Mouse (Mus musculus): Measurements from ENCODE around the gene Slc26a3. TPM values are rescaled to one million over a fixed set of nuclear protein-coding genes. Genes with fewer than 3 reads are reported as not detected.

Slc26a3 gene
- under 1 TPM in 1 of 2 experiments, not detected in 1; 0.30 TPM for total RNA-seq (2021)
- long read RNA-seq, experiment 1 = 0 reads
- long read RNA-seq, experiment 2 = 0 reads

DNA sequence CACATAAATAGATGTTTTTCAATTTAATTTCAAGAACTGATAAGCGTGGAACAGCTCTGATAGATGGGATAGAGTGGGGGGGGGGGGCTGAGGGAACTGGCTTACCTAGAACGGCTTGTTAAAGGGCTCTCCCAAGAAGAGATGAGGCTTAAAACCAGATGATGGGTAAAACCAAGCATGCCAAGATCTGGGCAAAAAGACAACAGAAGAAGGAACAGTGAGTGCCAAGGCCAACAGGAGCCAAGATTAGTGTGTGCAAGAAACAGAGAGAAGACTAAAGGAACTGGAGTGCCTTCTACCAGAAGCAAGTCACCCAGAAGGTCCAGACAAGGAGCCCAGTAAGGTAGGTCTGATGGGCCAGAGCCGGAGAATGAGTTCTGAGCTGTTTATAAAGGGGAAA is at the start of gene Slc26a3:
Gene Slc26a3, plus strand, starts transcription at position 301 of the 400 bp plus-strand sequence.
- no peak for DNase-seq (ENCODE audit: low spot score in 2 of 2)

- DNase-seq (ENCODE audit: low spot score in 2 of 2) = no peak
Observed at GRCm38 (mm10) chr12:31350191-31350943, 40.3 kb upstream of the Slc26a3 start.

DNA sequence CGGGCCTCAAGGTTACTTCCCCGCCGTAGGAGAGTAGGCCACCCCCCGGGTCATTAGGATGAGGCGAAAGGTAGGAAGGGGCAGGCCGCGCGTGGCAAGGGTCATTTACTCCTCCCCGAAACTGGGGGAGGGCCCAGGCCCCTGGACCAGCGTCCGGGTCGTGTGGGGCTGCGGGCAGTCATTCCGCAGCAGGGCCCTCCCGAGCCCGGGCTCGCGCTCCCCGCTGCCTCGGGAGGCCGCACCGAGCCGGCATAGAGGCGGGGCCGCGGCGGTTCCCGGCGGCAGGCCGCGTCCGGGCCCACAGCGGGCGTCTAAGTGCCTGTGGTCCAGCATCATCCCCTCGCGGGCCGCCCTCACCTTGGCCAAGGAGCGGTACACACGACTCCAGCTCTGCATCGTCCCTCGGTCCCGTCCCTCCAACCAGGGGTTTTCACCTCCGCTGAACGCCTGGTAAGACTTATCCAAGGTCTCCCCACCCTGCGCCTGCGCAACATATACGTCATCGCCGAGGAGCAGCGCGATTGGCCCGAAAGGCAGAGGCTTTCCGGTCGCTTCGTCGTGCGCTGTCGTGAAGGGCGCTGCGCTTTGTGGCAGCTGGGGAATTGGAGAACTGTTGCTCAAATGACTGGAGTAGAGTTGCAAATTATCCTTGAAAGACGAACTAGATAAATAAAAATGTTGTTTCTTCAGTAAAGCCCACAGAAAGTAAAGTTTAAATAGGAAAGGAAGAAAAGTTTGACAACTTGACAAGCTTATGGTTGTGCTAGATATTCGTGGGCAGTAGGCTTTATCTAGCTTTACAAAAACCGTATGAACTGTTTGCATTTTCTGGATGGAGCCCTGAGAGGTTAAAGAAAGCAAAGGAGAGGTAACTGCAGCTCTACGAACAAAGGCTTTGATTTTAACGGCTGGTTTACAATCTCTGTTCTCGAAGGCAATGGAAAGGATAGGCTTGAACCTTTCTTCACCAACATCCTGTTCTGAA is 39.4 kb upstream of the Slc26a3 start, which contains the start of gene Dld:
Gene Dld, minus strand, starts transcription at position 510 of the 985 bp plus-strand sequence.
- DNase-seq (ENCODE audit: low spot score in 2 of 2) = peak; percentile 98

- DNase-seq (ENCODE audit: low spot score in 2 of 2) = no peak
Observed at GRCm38 (mm10) chr12:31366428-31366827, 24.2 kb upstream of the Slc26a3 start.

- DNase-seq (ENCODE audit: low spot score in 2 of 2) = no peak
Observed at GRCm38 (mm10) chr12:31367721-31368120, 22.9 kb upstream of the Slc26a3 start.

GRCm38 (mm10) chr12:31369118-31369517 is 21.6 kb upstream of the Slc26a3 start:
- DNase-seq (ENCODE audit: low spot score in 2 of 2) = no peak

DNA sequence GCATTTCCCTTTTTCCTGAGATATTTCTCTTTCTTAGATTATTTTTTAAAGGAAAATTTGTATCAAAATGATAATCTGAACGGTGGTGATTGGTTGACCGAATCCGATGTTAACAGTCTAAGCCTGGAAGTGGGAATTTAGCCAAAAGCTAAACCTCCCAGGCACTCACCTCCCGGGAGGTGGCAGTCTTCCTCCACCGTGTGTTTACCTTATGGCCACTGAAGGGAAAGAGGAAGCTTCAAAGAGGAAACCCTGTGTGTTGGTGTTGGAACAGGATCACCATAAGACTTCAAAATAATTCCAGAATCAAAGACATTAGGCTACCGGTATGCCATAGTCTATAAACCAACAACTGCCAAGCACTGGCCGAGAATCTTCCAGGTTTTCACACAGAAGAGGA is 21.0 kb upstream of the Slc26a3 start:
- no peak for DNase-seq (ENCODE audit: low spot score in 2 of 2)

GRCm38 (mm10) chr12:31374603-31375282 is 15.9 kb upstream of the Slc26a3 start:
- DNase-seq (ENCODE audit: low spot score in 2 of 2) = peak; percentile 51 to 52

DNA sequence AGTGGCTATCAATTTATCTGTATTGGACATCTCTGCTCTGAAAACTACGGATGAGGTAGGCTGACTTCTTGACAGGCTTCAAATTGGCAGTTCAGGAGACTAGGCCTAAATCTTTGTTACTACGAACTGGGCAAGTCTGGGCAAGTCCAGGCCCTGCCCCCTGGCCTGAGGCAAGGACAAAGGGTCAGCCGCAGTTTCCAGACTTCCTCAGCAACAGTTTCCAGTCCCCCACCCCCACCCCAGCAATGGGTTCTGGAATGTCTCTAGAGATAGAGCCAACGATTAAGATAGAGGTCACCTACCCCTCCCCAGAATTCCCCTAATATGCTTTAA is 15.4 kb upstream of the Slc26a3 start:
- no peak for DNase-seq (ENCODE audit: low spot score in 2 of 2)

DNA sequence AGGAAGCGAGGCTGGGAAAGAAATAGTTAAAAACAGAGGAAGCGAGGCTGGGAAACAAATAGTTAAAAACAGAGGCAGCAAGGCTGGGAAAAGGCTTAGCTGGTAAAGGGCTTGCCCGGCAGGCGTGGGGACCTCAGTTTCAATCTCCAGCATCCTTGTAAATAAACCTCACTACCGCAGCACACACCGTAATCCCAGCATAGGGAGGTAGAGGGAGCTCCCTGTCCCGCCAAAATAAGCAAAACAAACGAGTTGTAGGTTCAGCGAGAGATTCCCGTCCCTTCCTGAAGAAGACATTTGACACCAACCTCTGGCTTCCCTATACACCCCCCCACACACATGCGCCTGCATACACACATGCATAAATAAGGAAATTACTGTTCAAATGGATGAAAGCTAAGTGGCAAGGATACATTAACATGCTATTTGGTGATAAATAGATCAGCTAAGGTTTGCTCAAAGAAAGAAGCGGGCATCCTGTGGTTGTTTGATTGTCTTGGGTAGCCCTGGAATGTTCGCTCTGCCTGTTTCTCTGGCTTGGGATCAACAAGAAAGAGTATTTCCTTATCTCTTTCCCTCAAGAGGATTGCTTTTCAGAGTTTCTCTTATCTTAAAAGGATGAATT is 14.2 kb upstream of the Slc26a3 start:
- DNase-seq (ENCODE audit: low spot score in 2 of 2) = no peak

- DNase-seq (ENCODE audit: low spot score in 2 of 2) = no peak
Observed at GRCm38 (mm10) chr12:31377241-31377640, 13.4 kb upstream of the Slc26a3 start.

DNA sequence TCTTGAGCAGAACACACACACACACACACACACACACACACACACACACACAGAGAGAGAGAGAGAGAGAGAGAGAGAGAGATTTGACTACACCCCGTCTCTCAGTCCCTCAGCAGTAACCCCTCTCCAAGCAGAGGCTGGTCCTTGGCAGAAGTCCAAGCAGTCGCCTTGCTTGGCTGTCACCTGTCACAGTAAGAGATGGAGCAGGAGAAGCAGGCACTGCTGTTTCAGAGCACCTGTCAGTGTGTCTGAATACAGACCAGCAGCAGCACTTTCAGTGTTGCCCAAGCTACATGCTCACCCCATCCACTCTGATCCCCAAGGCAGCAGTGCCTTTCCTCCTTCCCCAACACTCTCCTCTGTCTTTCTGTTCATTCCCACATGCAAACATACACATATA is 9.8 kb upstream of the Slc26a3 start:
- DNase-seq (ENCODE audit: low spot score in 2 of 2) = no peak

DNA sequence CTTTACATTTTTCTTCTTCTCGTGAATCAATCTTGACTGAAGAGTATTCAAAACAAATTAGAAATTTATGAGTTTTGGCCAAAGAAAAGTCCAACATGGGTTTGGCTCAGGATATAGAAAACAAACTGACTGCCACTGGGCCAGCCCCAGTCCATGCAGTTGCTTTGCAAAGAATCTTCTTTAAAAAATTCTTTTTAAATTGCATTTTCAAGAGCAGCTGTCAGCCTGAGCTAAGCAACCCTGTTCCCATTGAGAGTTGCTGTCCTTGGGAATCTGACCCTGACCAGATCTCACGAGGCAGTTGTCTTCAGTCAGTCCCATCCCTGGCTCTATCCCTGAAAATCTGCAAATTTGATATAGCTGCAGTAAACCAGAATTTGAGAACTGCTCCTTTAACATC is 8.2 kb upstream of the Slc26a3 start:
- no peak for DNase-seq (ENCODE audit: low spot score in 2 of 2)

DNA sequence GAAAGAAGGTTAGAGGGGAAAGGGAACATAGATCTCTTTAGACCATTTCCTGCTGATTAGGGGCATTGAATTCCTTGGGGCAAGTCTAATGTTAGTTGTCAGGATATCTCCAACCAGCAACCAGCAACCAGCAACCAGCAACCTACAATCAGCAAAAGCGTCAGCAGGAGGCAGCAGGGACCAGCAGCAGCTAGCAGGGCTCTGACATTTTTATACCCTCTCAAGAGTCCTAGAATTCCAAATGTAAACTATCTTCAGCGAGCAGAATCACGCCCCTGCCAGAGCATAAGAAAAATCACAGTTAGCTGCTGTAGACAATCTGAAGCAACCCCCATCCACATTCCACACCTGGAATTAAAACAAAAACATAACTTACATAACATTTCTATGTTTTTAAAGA is 3.4 kb upstream of the Slc26a3 start:
- DNase-seq (ENCODE audit: low spot score in 2 of 2) = no peak

- DNase-seq (ENCODE audit: low spot score in 2 of 2) = no peak
Observed at GRCm38 (mm10) chr12:31391696-31392095, 1.0 kb downstream of the Slc26a3 start.

DNA sequence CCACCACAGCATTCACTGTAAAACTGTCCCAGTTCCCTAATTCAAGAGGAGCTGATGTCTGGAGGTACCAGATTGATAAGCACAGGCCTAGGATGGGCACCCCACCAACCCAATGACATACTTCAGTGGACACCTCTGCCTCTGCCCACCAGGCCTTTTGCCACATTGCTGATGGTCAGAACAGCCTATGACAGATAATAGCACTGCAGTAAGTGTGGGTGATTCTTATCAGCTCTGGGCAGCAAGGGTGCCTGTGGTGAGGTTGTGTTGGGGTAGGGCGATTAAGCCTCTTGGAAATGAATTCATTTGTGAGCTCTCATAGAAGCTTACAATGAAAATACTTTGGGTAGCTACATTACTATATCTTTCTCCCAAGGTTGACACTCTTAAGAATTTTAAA is 5.2 kb downstream of the Slc26a3 start:
- no peak for DNase-seq (ENCODE audit: low spot score in 2 of 2)

- DNase-seq (ENCODE audit: low spot score in 2 of 2) = no peak
Observed at GRCm38 (mm10) chr12:31397709-31398108, 7.0 kb downstream of the Slc26a3 start.

DNA sequence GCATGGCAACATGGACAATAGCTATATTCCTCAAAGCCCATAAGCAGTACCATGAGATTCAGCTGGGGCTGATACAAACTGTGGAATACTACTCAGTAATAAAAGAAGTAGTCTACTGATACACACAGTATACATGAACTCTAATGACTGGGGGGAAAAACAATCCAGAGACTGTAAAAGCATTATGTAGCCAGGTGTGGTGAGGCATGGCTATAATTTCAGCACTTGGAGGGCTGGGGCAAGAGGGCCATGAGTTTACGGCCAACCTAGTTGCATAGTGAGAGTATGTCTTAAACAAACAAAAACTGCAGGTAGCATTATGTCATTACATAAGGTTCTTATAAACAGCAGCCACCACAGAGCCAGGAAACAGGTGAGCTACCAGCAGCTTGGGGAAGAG is 10.2 kb downstream of the Slc26a3 start:
- no peak for DNase-seq (ENCODE audit: low spot score in 2 of 2)

- DNase-seq (ENCODE audit: low spot score in 2 of 2) = no peak
Observed at GRCm38 (mm10) chr12:31401930-31402329, 11.3 kb downstream of the Slc26a3 start.

DNA sequence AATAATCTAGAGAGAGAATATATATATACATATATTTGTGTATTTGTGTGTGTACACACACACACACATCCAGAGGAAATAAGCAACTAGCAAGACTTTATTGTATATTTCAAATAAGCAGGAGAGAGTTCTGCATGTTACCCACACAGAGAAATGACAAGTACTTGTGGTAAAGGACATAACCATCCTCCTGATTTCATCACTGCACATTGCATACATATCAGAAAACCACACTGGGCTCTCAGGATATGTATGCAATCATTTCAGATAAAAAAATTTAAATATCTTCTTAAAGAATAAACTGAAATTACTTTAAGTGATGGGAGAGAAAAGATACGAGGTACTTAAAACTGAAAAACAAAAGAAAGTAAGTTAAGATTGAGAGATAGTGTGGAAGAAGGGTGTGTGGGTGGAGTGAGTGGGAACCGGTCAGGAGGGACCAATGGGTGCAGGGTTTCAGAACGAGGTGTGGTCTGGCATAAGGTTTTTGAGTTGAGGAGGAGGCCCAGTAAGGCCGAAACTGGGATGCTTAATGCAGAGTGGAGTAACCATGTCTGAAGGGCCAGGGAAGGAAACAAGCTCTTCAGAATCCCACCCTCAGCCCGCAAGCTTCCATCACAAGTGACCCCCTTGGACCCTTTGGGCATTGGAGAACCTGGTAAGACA is 14.0 kb downstream of the Slc26a3 start:
- DNase-seq (ENCODE audit: low spot score in 2 of 2) = no peak
